Mouse (Mus musculus): Measurements from ENCODE around the gene Gm12169.
"Not testable (repeated sequence)": the region's sequence is repeated elsewhere in the genome, so short reads cannot be mapped to it uniquely, and the experiment has no call there.

Gm12169 gene

DNA sequence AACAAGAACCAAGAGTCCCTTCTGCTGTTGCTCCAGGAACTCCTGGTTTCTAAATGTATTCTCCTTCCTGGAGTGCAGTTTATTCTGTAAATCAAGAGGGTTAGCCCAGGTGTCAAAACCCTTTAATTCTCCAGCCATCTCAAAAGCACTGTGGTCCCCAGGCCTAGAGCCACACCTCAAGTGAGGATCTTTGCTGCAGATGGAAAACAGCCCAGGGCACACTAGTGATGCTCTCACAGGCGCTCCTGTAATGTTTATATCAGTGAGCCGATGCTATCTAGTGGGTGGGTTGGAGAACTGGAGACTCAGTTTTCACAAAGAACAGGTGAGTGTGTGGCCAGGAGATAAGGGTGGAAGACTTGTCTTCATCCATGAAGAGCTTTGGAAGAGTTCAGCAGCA lies at the start of gene Gm12169:
Gene Gm12169, plus strand, starts transcription at position 301 of the 400 bp plus-strand sequence.
- DNase-seq (ENCODE audit: extremely low read depth, low read depth, low spot score) = no peak

DNA sequence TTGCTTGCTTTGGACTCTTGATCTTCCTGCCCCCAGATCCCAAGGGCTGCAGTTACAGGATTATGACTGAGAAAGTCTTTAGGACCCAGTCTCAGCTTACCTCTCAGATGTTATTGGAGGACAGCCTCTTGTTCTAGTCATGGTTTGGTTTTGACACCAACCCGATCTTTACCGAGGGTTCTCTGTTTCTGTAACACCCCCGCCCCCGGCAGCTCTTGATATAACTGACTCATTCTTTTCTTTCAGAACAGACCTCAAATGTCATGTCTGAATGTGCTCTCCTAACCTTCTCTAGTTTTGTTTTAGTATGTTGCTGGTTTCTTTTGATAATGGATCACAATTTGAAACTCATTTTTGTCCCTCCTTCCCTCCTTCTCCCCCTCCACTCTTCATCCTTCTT lies 49.8 kb upstream of the Gm12169 start:
- DNase-seq (ENCODE audit: extremely low read depth, low read depth, low spot score) = no peak

DNA sequence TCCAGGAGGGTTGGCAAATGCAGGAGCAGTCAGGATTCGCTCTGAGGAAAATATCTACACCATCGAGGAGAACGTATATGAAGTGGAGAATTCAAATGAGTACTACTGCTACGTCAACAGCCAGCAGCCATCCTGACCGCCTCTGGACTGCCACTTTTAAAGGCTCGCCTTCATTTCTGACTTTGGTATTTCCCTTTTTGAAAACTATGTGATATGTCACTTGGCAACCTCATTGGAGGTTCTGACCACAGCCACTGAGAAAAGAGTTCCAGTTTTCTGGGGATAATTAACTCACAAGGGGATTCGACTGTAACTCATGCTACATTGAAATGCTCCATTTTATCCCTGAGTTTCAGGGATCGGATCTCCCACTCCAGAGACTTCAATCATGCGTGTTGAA lies 44.7 kb upstream of the Gm12169 start:
- no peak for DNase-seq (ENCODE audit: extremely low read depth, low read depth, low spot score)

DNA sequence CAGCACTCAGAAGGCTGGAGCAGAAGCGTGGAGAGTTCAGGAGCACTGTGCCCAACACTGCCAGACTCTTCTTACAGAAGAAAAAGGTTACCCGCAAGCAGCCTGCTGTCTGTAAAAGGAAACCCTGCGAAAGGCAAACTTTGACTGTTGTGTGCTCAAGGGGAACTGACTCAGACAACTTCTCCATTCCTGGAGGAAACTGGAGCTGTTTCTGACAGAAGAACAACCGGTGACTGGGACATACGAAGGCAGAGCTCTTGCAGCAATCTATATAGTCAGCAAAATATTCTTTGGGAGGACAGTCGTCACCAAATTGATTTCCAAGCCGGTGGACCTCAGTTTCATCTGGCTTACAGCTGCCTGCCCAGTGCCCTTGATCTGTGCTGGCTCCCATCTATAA lies 43.5 kb upstream of the Gm12169 start:
- no peak for DNase-seq (ENCODE audit: extremely low read depth, low read depth, low spot score)

GRCm38 (mm10) chr11:46488231-46488630 lies 35.8 kb upstream of the Gm12169 start:
- no peak for DNase-seq (ENCODE audit: extremely low read depth, low read depth, low spot score)

- no peak for DNase-seq (ENCODE audit: extremely low read depth, low read depth, low spot score)
Measured at GRCm38 (mm10) chr11:46488650-46489049, 35.4 kb upstream of the Gm12169 start.

- no peak for DNase-seq (ENCODE audit: extremely low read depth, low read depth, low spot score)
Measured at GRCm38 (mm10) chr11:46507146-46507545, 16.9 kb upstream of the Gm12169 start.

DNA sequence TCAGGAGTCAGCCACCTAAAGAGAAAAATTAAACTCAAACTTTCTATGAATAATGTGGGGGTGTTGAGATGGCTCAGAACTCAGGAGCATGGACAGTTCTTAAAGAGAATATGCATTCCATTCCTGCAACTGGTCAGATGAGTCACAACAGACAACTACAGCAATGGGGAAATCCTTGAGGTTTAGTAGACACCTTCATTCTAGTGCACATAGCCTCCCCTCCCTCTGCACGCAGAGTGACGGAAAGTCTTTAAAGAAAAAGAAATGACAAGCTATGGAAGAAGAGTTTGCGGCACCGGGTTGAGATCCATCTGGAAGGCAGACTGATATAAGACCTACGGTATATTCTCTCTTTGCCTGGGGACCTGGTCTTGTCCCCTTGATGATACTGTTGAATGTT lies 14.1 kb upstream of the Gm12169 start:
- no peak for DNase-seq (ENCODE audit: extremely low read depth, low read depth, low spot score)

DNA sequence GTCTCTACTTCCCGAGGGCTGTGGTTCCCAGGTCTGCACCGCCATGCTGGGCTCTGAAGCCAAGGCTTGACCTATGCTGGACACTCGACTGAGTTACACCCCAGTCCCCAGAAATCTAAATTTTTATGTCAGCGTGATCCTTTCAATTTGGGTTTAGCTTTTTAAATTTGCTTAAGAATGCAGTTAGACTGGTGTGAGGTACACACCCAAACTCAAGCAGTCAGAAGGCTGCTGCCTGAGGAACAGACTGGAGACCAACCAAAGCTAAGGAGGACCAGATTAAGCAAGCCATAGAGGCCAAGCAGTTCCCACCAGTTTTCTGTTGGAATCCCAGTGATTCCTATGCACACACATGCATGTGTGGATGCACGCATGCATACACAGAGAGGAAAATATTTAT lies 2.7 kb upstream of the Gm12169 start:
- not testable (repeated sequence) for DNase-seq (ENCODE audit: extremely low read depth, low read depth, low spot score)

- no peak for DNase-seq (ENCODE audit: extremely low read depth, low read depth, low spot score)
Measured at GRCm38 (mm10) chr11:46522719-46523118, 1.3 kb upstream of the Gm12169 start.

- DNase-seq (ENCODE audit: extremely low read depth, low read depth, low spot score) = no peak
Measured at GRCm38 (mm10) chr11:46530149-46530548, 6.1 kb downstream of the Gm12169 start.

- DNase-seq (ENCODE audit: extremely low read depth, low read depth, low spot score) = no peak
Measured at GRCm38 (mm10) chr11:46536978-46537377, 13.0 kb downstream of the Gm12169 start.

DNA sequence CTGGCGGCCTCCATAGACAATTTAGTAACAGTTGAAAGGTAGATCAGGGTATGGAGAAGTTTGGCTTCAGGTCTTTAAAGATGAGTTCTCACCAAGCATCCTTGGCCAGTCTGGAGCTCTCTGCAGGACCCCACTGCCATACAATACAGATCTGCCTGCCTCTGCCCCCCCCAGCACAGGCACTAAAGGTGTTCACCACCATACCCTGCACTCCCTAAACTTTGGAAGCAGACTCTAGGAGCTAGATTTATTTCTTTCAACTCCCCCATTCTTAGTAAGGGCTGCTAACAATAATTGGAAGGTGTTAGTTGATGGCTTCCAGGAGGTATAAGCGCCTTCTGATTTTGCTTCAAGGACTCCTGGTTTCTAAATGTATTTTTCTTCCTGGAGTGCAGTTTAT lies 19.5 kb downstream of the Gm12169 start:
- DNase-seq (ENCODE audit: extremely low read depth, low read depth, low spot score) = no peak

DNA sequence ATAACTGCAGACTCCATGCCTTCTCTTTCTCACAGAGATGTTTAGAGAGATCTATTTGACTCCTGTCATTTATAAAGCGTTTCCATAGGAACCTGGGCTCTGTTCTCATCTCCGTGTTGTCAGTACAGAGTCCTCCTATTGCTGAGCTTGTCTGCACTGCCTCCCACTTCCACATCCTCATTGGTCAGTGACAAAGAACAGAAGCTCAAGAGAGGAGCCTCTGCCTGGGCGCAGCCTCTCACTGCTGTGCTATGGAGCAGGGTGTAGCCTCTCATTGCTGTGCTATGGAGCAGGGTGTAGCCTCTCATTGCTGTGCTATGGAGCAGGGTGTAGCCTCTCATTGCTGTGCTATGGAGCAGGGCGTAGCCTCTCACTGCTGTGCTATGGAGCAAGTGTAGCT lies 25.7 kb downstream of the Gm12169 start:
- no peak for DNase-seq (ENCODE audit: extremely low read depth, low read depth, low spot score)

DNA sequence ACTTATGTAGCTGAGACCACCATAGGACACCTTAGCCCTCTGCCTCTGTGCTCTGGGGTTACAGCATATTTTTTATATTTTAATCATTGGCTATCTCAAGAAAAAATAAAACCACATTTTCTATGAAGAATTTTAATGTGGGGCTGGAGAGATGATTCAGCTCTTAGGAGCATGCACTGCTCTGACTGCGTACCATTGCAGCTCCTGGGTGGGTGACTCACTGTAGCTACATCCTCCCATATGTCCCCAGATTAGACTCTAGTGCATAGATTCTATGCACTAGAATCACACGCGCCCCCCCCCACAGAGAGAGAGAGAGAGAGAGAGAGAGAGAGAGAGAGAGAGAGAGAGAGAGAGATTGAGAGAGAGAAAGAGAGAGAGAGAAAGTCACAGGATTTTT lies 28.7 kb downstream of the Gm12169 start:
- no peak for DNase-seq (ENCODE audit: extremely low read depth, low read depth, low spot score)

GRCm38 (mm10) chr11:46561096-46561495 lies 37.1 kb downstream of the Gm12169 start:
- DNase-seq (ENCODE audit: extremely low read depth, low read depth, low spot score) = no peak

- no peak for DNase-seq (ENCODE audit: extremely low read depth, low read depth, low spot score)
Measured at GRCm38 (mm10) chr11:46564671-46565070, 40.7 kb downstream of the Gm12169 start.

DNA sequence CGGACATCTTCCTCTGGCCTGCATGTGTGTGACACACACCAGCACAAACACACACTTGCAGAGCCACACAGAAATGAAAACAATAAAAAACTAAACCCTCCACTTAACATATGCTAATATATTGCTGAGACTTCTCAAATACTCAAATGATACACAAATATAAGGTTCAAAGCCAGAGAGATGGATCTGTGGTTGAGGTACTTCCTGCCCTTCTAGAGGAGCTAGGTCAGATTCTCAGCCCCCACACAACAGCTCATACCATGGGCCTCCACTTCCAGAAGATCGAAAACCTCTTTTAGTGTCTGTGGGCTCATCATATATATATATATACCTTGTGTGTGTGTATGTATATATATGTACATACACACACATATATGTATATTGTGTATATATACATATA lies 42.0 kb downstream of the Gm12169 start:
- DNase-seq (ENCODE audit: extremely low read depth, low read depth, low spot score) = no peak

DNA sequence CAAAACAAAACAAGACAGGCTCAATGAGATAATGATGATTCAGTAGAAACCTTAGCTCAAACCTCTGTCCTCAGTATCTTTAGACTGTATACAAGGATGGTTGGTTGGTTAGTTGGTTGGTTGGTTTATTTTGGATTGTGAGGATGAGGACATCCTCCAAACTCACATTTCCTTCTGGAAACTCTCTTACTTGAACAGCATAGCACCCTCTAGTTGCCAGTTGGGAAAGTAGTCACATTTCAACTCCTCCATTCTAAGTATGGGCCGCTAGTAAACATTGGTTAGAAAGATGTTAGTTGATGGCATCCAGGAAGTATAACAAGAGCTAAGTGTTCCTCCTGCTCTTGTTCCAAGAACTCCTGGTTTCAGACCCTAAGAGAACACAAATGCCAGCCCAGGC lies 45.1 kb downstream of the Gm12169 start:
- DNase-seq (ENCODE audit: extremely low read depth, low read depth, low spot score) = no peak

DNA sequence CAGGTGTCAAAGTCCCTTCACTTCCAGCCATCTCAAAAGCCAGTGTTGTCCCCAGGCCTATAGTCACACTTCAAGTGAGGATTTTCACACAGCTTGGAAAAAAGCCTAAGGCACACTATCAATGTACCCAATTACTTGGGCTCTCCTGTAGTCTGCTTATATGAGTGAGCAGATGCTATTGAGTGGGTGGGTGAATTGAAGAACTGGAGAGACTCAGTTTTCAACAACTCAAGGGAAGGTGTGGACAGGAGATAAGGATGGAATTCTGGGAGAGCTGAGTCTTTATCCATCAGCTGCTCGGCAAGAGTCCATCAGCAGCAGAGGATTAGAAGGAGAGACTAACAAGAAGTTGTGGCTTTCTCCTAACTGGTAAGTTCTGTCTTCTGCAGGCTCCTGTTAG lies 47.3 kb downstream of the Gm12169 start, which contains the start of gene BC053393:
Gene BC053393, plus strand, starts transcription at position 210 of the 400 bp plus-strand sequence.
- no peak for DNase-seq (ENCODE audit: extremely low read depth, low read depth, low spot score)

- no peak for DNase-seq (ENCODE audit: extremely low read depth, low read depth, low spot score)
Measured at GRCm38 (mm10) chr11:46578771-46579281, 54.8 kb downstream of the Gm12169 start.

- DNase-seq (ENCODE audit: extremely low read depth, low read depth, low spot score) = no peak
Measured at GRCm38 (mm10) chr11:46580428-46580827, 56.4 kb downstream of the Gm12169 start.

DNA sequence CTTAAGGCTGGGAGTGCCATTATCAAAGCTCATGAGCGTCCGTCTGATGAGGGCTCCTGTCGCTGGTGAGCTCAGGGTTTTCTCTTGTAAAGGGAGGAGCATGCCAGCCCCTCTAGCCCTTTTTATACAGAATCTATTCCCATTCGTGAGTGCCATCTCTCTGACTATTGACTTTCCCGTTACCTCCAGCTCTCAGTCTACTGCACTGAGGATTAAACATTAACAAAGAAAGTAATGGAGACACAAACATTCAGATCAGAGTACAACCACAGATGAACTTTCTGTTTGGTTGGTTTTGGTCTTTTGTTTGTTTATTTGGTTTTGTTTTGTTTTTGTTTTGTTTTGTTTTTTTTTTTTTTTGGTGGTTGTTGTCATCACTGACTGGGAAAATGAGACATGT lies 58.7 kb downstream of the Gm12169 start:
- DNase-seq (ENCODE audit: extremely low read depth, low read depth, low spot score) = no peak

Measured in fat pad, adult 2 months (tissue).